Mouse (Mus musculus) myocyte (in vitro differentiated cells): ENCODE measurements at regions not wholly inside any gene's neighbourhood (a gene's known extent, or its start where the extent isn't known, plus 50 kb on each side); places are given as distances from the start of the nearest gene placed in this dataset.

Experiments used
- H3K27me3 ChIP-seq: one replicate; pipeline ENCODE4 v1.6.1; 2011; ENCODE audit not compliant: control insufficient read depth, insufficient read depth, insufficient read length
- H3K36me3 ChIP-seq: one replicate; pipeline ENCODE4 v1.6.1; 2011; ENCODE audit not compliant: control insufficient read depth, insufficient read depth
- H3K4me2 ChIP-seq: one replicate; pipeline ENCODE4 v1.6.1; 2011; ENCODE audit warnings: low read depth, control low read depth
- H3K4me3 ChIP-seq: one replicate; pipeline ENCODE4 v1.5.1; 2011; ENCODE audit warnings: mild to moderate bottlenecking, control low read depth, moderate library complexity
- H3K79me2 ChIP-seq: one replicate; pipeline ENCODE4 v1.6.1; 2011; ENCODE audit not compliant: control insufficient read depth, insufficient read depth
- H3ac ChIP-seq: one replicate; pipeline ENCODE4 v1.6.1; 2011; ENCODE audit not compliant: control insufficient read depth, insufficient read length
- CEBPB ChIP-seq: IDR thresholded peaks from 2 replicates; pipeline ENCODE4 v1.6.1; 2011; ENCODE audit warnings: mild to moderate bottlenecking, moderate library complexity; ENCODE audit not compliant: poor library complexity, insufficient read depth, severe bottlenecking
- E2F4 ChIP-seq: IDR thresholded peaks from one replicate; pipeline ENCODE4 v1.6.1; 2011; ENCODE audit warnings: mild to moderate bottlenecking, control low read depth, moderate library complexity; ENCODE audit not compliant: insufficient read depth
- MAX ChIP-seq: IDR thresholded peaks from one replicate; pipeline ENCODE4 v1.6.1; 2011; ENCODE audit warnings: low read depth, mild to moderate bottlenecking, control low read depth
- MYOD1 ChIP-seq, 3 experiments: IDR thresholded peaks; one replicate each; pipeline ENCODE4 v1.6.1; 2011; ENCODE audit warnings: control low read depth in 2 of 3, low read depth in 2 of 3, mild to moderate bottlenecking in 2 of 3, moderate library complexity in 1 of 3; ENCODE audit not compliant: insufficient read length in 2 of 3, control insufficient read depth in 1 of 3
- MYOG ChIP-seq, 3 experiments: IDR thresholded peaks; one replicate each; pipeline ENCODE4 v1.6.1; 2011; ENCODE audit warnings: control low read depth in 2 of 3, low read depth in 2 of 3, mild to moderate bottlenecking in 2 of 3; ENCODE audit not compliant: insufficient read length in 2 of 3, control insufficient read depth in 1 of 3, insufficient read depth in 1 of 3
- POLR2A ChIP-seq: IDR thresholded peaks from one replicate; pipeline ENCODE4 v1.6.1; 2011; ENCODE audit warnings: low read depth, mild to moderate bottlenecking, control low read depth, moderate library complexity; ENCODE audit not compliant: insufficient read length
- POLR2AphosphoS2 ChIP-seq: IDR thresholded peaks from one replicate; pipeline ENCODE4 v1.6.1; 2011; ENCODE audit warnings: low read depth, control low read depth; ENCODE audit not compliant: insufficient read length
- REST ChIP-seq: IDR thresholded peaks from one replicate; pipeline ENCODE4 v1.6.1; 2011; ENCODE audit warnings: mild to moderate bottlenecking, control low read depth, moderate library complexity; ENCODE audit not compliant: insufficient read depth, insufficient read length
- SRF ChIP-seq: IDR thresholded peaks from one replicate; pipeline ENCODE4 v1.6.1; 2011; ENCODE audit warnings: low read depth; ENCODE audit not compliant: control insufficient read depth, insufficient read length
- TCF12 ChIP-seq: IDR thresholded peaks from one replicate; pipeline ENCODE4 v1.6.1; 2011; ENCODE audit warnings: mild to moderate bottlenecking, control low read depth; ENCODE audit not compliant: poor library complexity, insufficient read depth, severe bottlenecking
- TCF3 ChIP-seq: IDR thresholded peaks from one replicate; pipeline ENCODE4 v1.6.1; 2011; ENCODE audit warnings: low read depth, control low read depth; ENCODE audit not compliant: insufficient read length
- USF1 ChIP-seq: IDR thresholded peaks from one replicate; pipeline ENCODE4 v1.6.1; 2011; ENCODE audit warnings: low read depth, mild to moderate bottlenecking, control low read depth, moderate library complexity

DNA sequence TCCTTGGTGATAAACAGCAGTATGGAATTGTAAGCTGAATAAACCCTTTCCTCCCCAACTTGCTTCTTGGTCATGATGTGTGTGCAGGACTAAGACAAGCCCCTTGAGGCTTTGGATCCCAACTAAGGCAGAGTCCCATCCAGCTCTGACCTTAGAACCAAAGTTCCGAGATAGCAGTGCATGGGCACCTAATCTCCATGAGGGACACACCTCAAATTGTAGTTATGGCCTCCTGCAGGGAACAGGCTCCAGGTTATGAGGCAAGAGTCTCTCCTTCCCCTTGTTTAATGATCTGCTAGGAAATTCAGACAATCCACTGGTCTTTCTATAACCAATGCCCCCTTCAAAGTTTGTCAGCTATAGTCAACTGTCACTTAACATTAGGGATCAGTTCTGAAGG, 96.9 kb downstream of the Zfp36l1 start:
- H3K27me3 ChIP-seq: no peaks in the 10 kb centered on the region
- H3K36me3 ChIP-seq: no peaks in the 10 kb centered on the region
- TF ChIP-seq E2F4 (no peak), USF1 (no peak), TCF12 (no peak), MAX (no peak), POLR2AphosphoS2 (no peak), MYOD1 (IDR thresholded peaks at IDR 0.05; ENCODE audit: control insufficient read depth in 1 of 3, insufficient read length in 2 of 3, low read depth in 2 of 3) (no peak), TCF3 (no peak)

DNA sequence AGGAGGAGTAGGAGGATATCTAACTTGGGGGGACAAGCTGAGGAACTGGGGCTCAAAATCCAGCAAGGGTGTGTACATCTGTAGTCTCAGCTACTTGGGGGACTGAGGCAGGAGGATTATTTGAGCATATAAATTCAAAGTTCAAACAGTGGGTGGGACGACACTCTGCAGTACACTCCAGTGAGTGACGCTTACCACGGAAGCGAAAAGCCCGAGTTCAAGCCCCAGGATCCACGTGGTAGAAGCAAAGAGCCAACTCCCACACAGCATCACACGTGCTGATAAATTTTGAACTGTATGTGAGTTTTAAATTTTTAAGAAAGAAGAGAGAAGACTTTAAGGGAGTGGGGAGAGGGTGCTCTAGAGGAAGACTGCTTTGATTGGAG, 98.2 kb downstream of the Zfp36l1 start:
- no peaks in the 10 kb centered on the region for H3K79me2 ChIP-seq
- TF ChIP-seq POLR2AphosphoS2 (no peak), MYOD1 (IDR thresholded peaks at IDR 0.05; ENCODE audit: control insufficient read depth in 1 of 3, insufficient read length in 2 of 3, low read depth in 2 of 3) (no peak), E2F4 (no peak), REST (no peak), TCF3 (no peak), MAX (no peak), CEBPB (no peak), SRF (no peak), USF1 (no peak), TCF12 (no peak), MYOG (IDR thresholded peaks at IDR 0.05; ENCODE audit: control insufficient read depth in 1 of 3, insufficient read depth in 1 of 3, insufficient read length in 2 of 3, low read depth in 2 of 3) (no peak), POLR2A (no peak)
- no peaks in the 10 kb centered on the region for H3K36me3 ChIP-seq
- H3K27me3 ChIP-seq: no peaks in the 10 kb centered on the region
- H3K4me2 ChIP-seq: peak overlapping the region; percentile 58
- H3ac ChIP-seq: no peak overlapping the region
- H3K4me3 ChIP-seq: no peak overlapping the region

More for the DNA sequence above, 96.9 kb downstream of the Zfp36l1 start:
- H3K4me3 ChIP-seq: no peak overlapping the region
- H3ac ChIP-seq: no peak overlapping the region
- H3K4me2 ChIP-seq: no peak overlapping the region
- H3K79me2 ChIP-seq: no peaks in the 10 kb centered on the region

DNA sequence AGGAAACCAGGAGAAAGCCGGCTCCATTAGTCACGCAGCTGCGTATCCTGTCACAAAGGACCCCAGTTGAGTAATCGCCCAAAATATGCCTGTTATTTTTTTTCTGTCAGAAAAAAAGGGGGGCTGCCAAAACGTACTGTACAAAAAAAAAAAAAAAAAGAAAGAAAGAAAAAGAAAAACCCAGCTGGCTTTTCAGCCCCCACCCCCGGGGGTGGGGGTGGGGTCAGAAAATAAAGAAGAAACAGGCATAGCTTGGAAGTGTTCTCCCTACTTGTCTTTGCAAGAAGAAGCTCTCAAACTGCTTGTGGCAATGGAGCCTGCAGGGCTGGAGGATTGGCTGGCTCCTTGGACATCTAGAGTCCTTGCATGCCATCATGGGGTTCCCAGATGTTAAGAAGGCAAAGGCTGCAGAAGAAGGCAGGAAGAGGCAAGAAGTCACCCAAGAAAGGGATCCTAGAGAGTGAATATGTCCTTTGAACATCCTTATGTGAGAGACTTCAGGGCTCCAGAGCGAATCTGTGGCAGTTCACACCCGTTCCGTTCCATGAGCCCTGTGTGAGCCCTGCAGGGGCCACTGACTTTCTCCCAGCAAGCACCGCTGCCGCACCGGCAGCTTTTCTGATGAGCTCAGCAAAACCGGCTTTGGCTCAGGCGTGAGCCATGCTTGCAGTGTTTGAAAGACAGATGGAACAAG, 98.8 kb downstream of the Zfp36l1 start:
- TF ChIP-seq POLR2A (no peak), TCF12 (no peak), REST (no peak), CEBPB (no peak), MYOG (IDR thresholded peaks at IDR 0.05; ENCODE audit: control insufficient read depth in 1 of 3, insufficient read depth in 1 of 3, insufficient read length in 2 of 3, low read depth in 2 of 3) (no peak), MYOD1 (IDR thresholded peaks at IDR 0.05; ENCODE audit: control insufficient read depth in 1 of 3, insufficient read length in 2 of 3, low read depth in 2 of 3) (no peak), USF1 (no peak), MAX (no peak), POLR2AphosphoS2 (no peak), TCF3 (no peak), E2F4 (no peak), SRF (no peak)
- Histone ChIP-seq H3K4me3 (no peak overlapping the region), H3ac (no peak overlapping the region), H3K4me2 (peak overlapping the region; percentile 58), H3K27me3 (no peaks in the 10 kb centered on the region), H3K36me3 (no peaks in the 10 kb centered on the region), H3K79me2 (no peaks in the 10 kb centered on the region)

DNA sequence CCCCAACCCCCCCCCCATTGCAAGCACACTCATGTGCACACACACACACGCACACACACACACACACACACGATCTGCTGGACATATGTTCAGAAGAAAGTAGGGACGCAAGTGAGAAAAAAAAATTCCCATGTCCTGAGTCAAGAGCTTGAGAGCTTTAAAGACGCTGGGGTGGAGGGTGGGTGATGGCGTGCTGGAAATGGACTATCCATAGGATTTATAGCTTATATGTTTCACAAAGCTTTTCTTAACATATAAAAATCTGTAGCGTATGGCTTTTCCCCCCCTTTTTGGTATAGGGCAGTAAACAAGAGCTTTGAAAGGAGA, 99.3 kb downstream of the Zfp36l1 start:
- Histone ChIP-seq H3K4me2 (peak overlapping the region; percentile 58), H3K4me3 (no peak overlapping the region), H3K79me2 (no peaks in the 10 kb centered on the region), H3K36me3 (no peaks in the 10 kb centered on the region), H3K27me3 (no peaks in the 10 kb centered on the region), H3ac (no peak overlapping the region)
- TF ChIP-seq CEBPB (no peak), MAX (no peak), SRF (no peak), USF1 (no peak), TCF12 (no peak), MYOG (IDR thresholded peaks at IDR 0.05; ENCODE audit: control insufficient read depth in 1 of 3, insufficient read depth in 1 of 3, insufficient read length in 2 of 3, low read depth in 2 of 3) (no peak), REST (no peak), MYOD1 (IDR thresholded peaks at IDR 0.05; ENCODE audit: control insufficient read depth in 1 of 3, insufficient read length in 2 of 3, low read depth in 2 of 3) (no peak), POLR2A (no peak), TCF3 (no peak)

DNA sequence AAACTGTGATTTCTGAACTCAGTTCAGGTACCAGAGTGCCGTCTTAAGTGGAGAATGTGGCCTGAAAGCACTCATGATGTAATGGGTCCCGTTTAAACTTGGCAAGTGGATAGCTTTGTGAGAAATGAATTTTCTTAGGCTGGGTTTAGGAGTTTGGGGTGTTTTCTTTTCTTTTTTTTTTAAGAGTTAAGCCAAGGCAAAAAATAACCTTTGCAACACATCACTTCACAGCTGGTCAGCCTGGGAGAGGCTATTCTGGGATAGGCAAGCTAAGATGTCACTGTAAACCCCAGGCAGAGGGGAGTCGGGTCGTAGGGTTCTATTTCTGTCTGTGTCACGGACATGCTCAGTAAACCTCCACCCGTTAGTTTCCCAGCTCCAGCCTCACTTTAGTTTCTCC, 100.9 kb downstream of the Zfp36l1 start:
- Histone ChIP-seq H3ac (no peak overlapping the region), H3K79me2 (no peaks in the 10 kb centered on the region), H3K36me3 (no peaks in the 10 kb centered on the region), H3K4me3 (no peak overlapping the region), H3K4me2 (no peak overlapping the region), H3K27me3 (no peaks in the 10 kb centered on the region)
- no peak for TF ChIP-seq MAX
- no peak for TF ChIP-seq CEBPB
- TF ChIP-seq MYOD1 (IDR thresholded peaks at IDR 0.05; ENCODE audit: control insufficient read depth in 1 of 3, insufficient read length in 2 of 3, low read depth in 2 of 3): peak in 1 of 3 experiments; percentile 11
- no peak for TF ChIP-seq POLR2AphosphoS2
- TF ChIP-seq TCF3: no peak
- no peak for TF ChIP-seq SRF
- TF ChIP-seq USF1: no peak
- peak in 1 of 3 experiments; percentile 7 for TF ChIP-seq MYOG (IDR thresholded peaks at IDR 0.05; ENCODE audit: control insufficient read depth in 1 of 3, insufficient read depth in 1 of 3, insufficient read length in 2 of 3, low read depth in 2 of 3)
